Mouse (Mus musculus) CD4-positive helper T cell, adult 2 months (primary cell): Measurements from ENCODE around the gene Tmem56.

Source experiments
- DNase-seq: peaks from one replicate; pipeline ENCODE4 v3.0.0-alpha.2; 2012; ENCODE audit warnings: low read depth, missing footprints, low spot score

Gene Tmem56

GRCm38 (mm10) chr3:121242111-121242936, 40.6 kb downstream of the Tmem56 start:
- no peak for DNase-seq

GRCm38 (mm10) chr3:121240362-121241040, 42.4 kb downstream of the Tmem56 start:
- no peak for DNase-seq

- DNase-seq, result no peak
Measured at GRCm38 (mm10) chr3:121239096-121239495, 43.8 kb downstream of the Tmem56 start.

- DNase-seq, result no peak
Measured at GRCm38 (mm10) chr3:121224763-121225162, 58.1 kb downstream of the Tmem56 start.

- no peak for DNase-seq
Measured at GRCm38 (mm10) chr3:121224185-121224584, 58.7 kb downstream of the Tmem56 start.

- no peak for DNase-seq
Measured at GRCm38 (mm10) chr3:121221987-121222386, 60.9 kb downstream of the Tmem56 start.

GRCm38 (mm10) chr3:121217011-121217410, 65.9 kb downstream of the Tmem56 start:
- no peak for DNase-seq

GRCm38 (mm10) chr3:121213501-121213900, 69.4 kb downstream of the Tmem56 start:
- no peak for DNase-seq

GRCm38 (mm10) chr3:121212156-121212555, 70.7 kb downstream of the Tmem56 start:
- no peak for DNase-seq

GRCm38 (mm10) chr3:121208994-121209393, 73.9 kb downstream of the Tmem56 start:
- no peak for DNase-seq

GRCm38 (mm10) chr3:121206202-121206882, 76.6 kb downstream of the Tmem56 start:
- no peak for DNase-seq

- no peak for DNase-seq
Measured at GRCm38 (mm10) chr3:121202638-121203037, 80.3 kb downstream of the Tmem56 start.

- no peak for DNase-seq
Measured at GRCm38 (mm10) chr3:121201012-121201747, 81.7 kb downstream of the Tmem56 start.

- DNase-seq, result no peak
Measured at GRCm38 (mm10) chr3:121189199-121189598, 93.7 kb downstream of the Tmem56 start.

GRCm38 (mm10) chr3:121187510-121187909, 95.4 kb downstream of the Tmem56 start:
- no peak for DNase-seq

GRCm38 (mm10) chr3:121186925-121187324, 96.0 kb downstream of the Tmem56 start:
- no peak for DNase-seq

- no peak for DNase-seq
Measured at GRCm38 (mm10) chr3:121185197-121185596, 97.7 kb downstream of the Tmem56 start.

GRCm38 (mm10) chr3:121176011-121176410, 106.9 kb downstream of the Tmem56 start:
- DNase-seq, result no peak

GRCm38 (mm10) chr3:121174248-121174945, 108.5 kb downstream of the Tmem56 start:
- DNase-seq, result no peak

- DNase-seq, result no peak
Measured at GRCm38 (mm10) chr3:121172718-121173117, 110.2 kb downstream of the Tmem56 start.

- DNase-seq, result no peak
Measured at GRCm38 (mm10) chr3:121171872-121172265, 111.0 kb downstream of the Tmem56 start.
